21 mouse cellular contexts compared by ENCODE assay signal in genomic region chr2:57231432-57231831, GRCm38 (mm10). TPM values are rescaled to one million over a fixed set of nuclear protein-coding genes. Genes with fewer than 3 reads are reported as not detected.
A peak's percentile ranks its signal among the peaks of the same experiment; 100 is the strongest.
DNase-seq lines count a peak whose midpoint lies in the region; ATAC-seq and TF ChIP-seq lines count a peak whose summit lies in the region.
"Had no signal": no experiment of that assay in that cellular context is flagged by ENCODE, and none has a peak within 500 bp of the region (broad histone marks: within the 10 kb centered on the region; RNA-seq: fewer than 3 reads in every experiment).

No protein-coding gene starts in this region.

- no peak for ATAC-seq in embryonic facial prominence, embryonic 14.5 days (ENCODE audit: low read depth)
- peak; percentile 28; the same call in 1 of the 2 replicates for ATAC-seq in stomach, embryonic 14.5 days (ENCODE audit: insufficient number of reproducible peaks, insufficient read depth, low FRiP score, low read depth)
- no peak for ATAC-seq in hindbrain, embryonic 12.5 days (ENCODE audit: low FRiP score)
- ATAC-seq: CD4-positive, CD25-positive, alpha-beta regulatory T cell, adult 4 months; forebrain, embryonic 15.5 days; hindbrain, embryonic 16.5 days; inflammation-experienced regulatory T-cells, adult 6 months had no signal

- H3K9me3 ChIP-seq in embryonic facial prominence, embryonic 14.5 days (ENCODE audit: control insufficient read depth, low read length) = no peaks in the 10 kb centered on the region
- H3K9me3 ChIP-seq in embryonic facial prominence, embryonic 10.5 days = no peaks in the 10 kb centered on the region
- no peaks in the 10 kb centered on the region; the same call in 1 of the 2 replicates for H3K9me3 ChIP-seq in ES-Bruce4 (replicated peaks; ENCODE audit: control insufficient read depth, insufficient read depth, low read length, poor library complexity, severe bottlenecking)
- no peaks in the 10 kb centered on the region for H3K9me3 ChIP-seq in stomach, embryonic 14.5 days (ENCODE audit: control insufficient read depth, low read depth, low read length)
- H3K9me3 ChIP-seq in hindbrain, embryonic 12.5 days (replicated peaks) = no peaks in the 10 kb centered on the region
- H3K9me3 ChIP-seq: embryonic facial prominence, embryonic 15.5 days; forebrain, embryonic 15.5 days; heart, embryonic 12.5 days had no signal

- peak; percentile 37 for DNase-seq in embryonic facial prominence, embryonic 14.5 days (ENCODE audit: low spot score)
- no peak for DNase-seq in embryonic facial prominence, embryonic 10.5 days (ENCODE audit: low spot score)
- peak; percentile 87 for DNase-seq in ZHBTc4 (ENCODE audit: low read depth, low spot score)
- no peak for DNase-seq in cerebellum, adult 11 months
- DNase-seq in right cerebral cortex, adult 18-20 months = no peak
- DNase-seq: adrenal gland, postnatal 14 days; B cell, adult 2 months; cerebellum, adult 18-20 months; cerebellum, adult 9-11 months; cerebellum, postnatal 36 days; heart, adult 2 months; heart, postnatal 36 days had no signal

- no peak overlapping the region for H3K27ac ChIP-seq in embryonic facial prominence, embryonic 14.5 days (replicated peaks; ENCODE audit: low read depth, low read length)
- H3K27ac ChIP-seq in embryonic facial prominence, embryonic 10.5 days (replicated peaks) = no peak overlapping the region
- H3K27ac ChIP-seq in ES-Bruce4 (ENCODE audit: insufficient read depth, low read length) = peak overlapping the region; percentile 36; the same call in 1 of the 2 replicates
- no peak overlapping the region for H3K27ac ChIP-seq in stomach, embryonic 14.5 days (ENCODE audit: low read length)
- H3K27ac ChIP-seq in hindbrain, embryonic 12.5 days = no peak overlapping the region
- H3K27ac ChIP-seq: embryonic facial prominence, embryonic 15.5 days; forebrain, embryonic 15.5 days; heart, adult 2 months had no signal

- no peaks in the 10 kb centered on the region for H3K4me1 ChIP-seq in embryonic facial prominence, embryonic 14.5 days (ENCODE audit: control insufficient read depth, insufficient read depth, low read length)
- 0 out of 2 replicates have a peak, but pooled peaks cover 4% of the 10 kb centered on the region for H3K4me1 ChIP-seq in embryonic facial prominence, embryonic 10.5 days
- H3K4me1 ChIP-seq in ES-Bruce4 (ENCODE audit: control insufficient read depth, insufficient read depth, low read length) = peaks cover 3% of the 10 kb centered on the region
- H3K4me1 ChIP-seq in stomach, embryonic 14.5 days (ENCODE audit: control insufficient read depth, insufficient read depth, low read length) = no peaks in the 10 kb centered on the region; the same call in 1 of the 2 replicates
- no peaks in the 10 kb centered on the region for H3K4me1 ChIP-seq in hindbrain, embryonic 12.5 days
- H3K4me1 ChIP-seq: embryonic facial prominence, embryonic 15.5 days; forebrain, embryonic 15.5 days; heart, embryonic 12.5 days had no signal

- TF ChIP-seq POLR2A in ES-Bruce4 (IDR thresholded peaks at IDR 0.05; ENCODE audit: insufficient read depth, low read length) = no peak

- no peak overlapping the region for H3K4me2 ChIP-seq in embryonic facial prominence, embryonic 14.5 days (ENCODE audit: low read depth, low read length)
- H3K4me2 ChIP-seq in stomach, embryonic 14.5 days (replicated peaks; ENCODE audit: low read depth, low read length) = no peak overlapping the region
- H3K4me2 ChIP-seq in hindbrain, embryonic 12.5 days (replicated peaks) = no peak overlapping the region
- H3K4me2 ChIP-seq: embryonic facial prominence, embryonic 15.5 days; forebrain, embryonic 15.5 days; heart, embryonic 12.5 days had no signal

- no peaks in the 10 kb centered on the region for H3K27me3 ChIP-seq in embryonic facial prominence, embryonic 14.5 days (replicated peaks; ENCODE audit: control insufficient read depth, insufficient read depth, low read length)
- H3K27me3 ChIP-seq in embryonic facial prominence, embryonic 10.5 days (replicated peaks; ENCODE audit: low read depth, poor library complexity, severe bottlenecking) = 0 out of 2 replicates have a peak, but pooled peaks cover 5% of the 10 kb centered on the region
- no peaks in the 10 kb centered on the region for H3K27me3 ChIP-seq in ES-Bruce4 (ENCODE audit: control insufficient read depth, insufficient read depth, low read length, poor library complexity, severe bottlenecking)
- H3K27me3 ChIP-seq in stomach, embryonic 14.5 days (ENCODE audit: control insufficient read depth, insufficient read depth, low read length) = no peaks in the 10 kb centered on the region
- peaks cover under 1% of the 10 kb centered on the region; the same call in 1 of the 2 replicates for H3K27me3 ChIP-seq in hindbrain, embryonic 12.5 days
- H3K27me3 ChIP-seq: embryonic facial prominence, embryonic 15.5 days; forebrain, embryonic 15.5 days; heart, embryonic 12.5 days had no signal

- no peak for TF ChIP-seq EP300 in ES-Bruce4 (IDR thresholded peaks at IDR 0.05; ENCODE audit: insufficient read depth, low read depth, low read length)

- TF ChIP-seq CTCF in ES-Bruce4 (IDR thresholded peaks at IDR 0.05; ENCODE audit: low read depth, low read length) = no peak

- H3K9ac ChIP-seq in embryonic facial prominence, embryonic 14.5 days (ENCODE audit: low read depth, low read length) = no peak overlapping the region
- no peak overlapping the region for H3K9ac ChIP-seq in ES-Bruce4 (ENCODE audit: low read depth, poor library complexity, severe bottlenecking)
- H3K9ac ChIP-seq in stomach, embryonic 14.5 days (replicated peaks; ENCODE audit: low read depth, low read length) = no peak overlapping the region
- H3K9ac ChIP-seq in hindbrain, embryonic 12.5 days = no peak overlapping the region
- H3K9ac ChIP-seq: embryonic facial prominence, embryonic 15.5 days; forebrain, embryonic 15.5 days; heart, embryonic 12.5 days had no signal

- H3K36me3 ChIP-seq in embryonic facial prominence, embryonic 14.5 days (ENCODE audit: control insufficient read depth, insufficient read depth, low read length) = no peaks in the 10 kb centered on the region
- H3K36me3 ChIP-seq in embryonic facial prominence, embryonic 10.5 days (replicated peaks) = no peaks in the 10 kb centered on the region
- no peaks in the 10 kb centered on the region for H3K36me3 ChIP-seq in ES-Bruce4 (ENCODE audit: control insufficient read depth, insufficient read depth, low read length, poor library complexity, severe bottlenecking)
- H3K36me3 ChIP-seq in stomach, embryonic 14.5 days (ENCODE audit: control insufficient read depth, insufficient read depth, low read length) = no peaks in the 10 kb centered on the region
- no peaks in the 10 kb centered on the region for H3K36me3 ChIP-seq in hindbrain, embryonic 12.5 days
- H3K36me3 ChIP-seq: embryonic facial prominence, embryonic 15.5 days; forebrain, embryonic 15.5 days; heart, embryonic 12.5 days had no signal

- 74% methylated on average over 5 of the region's 5 CpGs for WGBS in embryonic facial prominence, embryonic 14.5 days
- WGBS in embryonic facial prominence, embryonic 10.5 days = 82% methylated on average over 5 of the region's 5 CpGs
- WGBS in stomach, embryonic 14.5 days = 62% methylated on average over 5 of the region's 5 CpGs
- 90% methylated on average over 5 of the region's 5 CpGs for WGBS in hindbrain, embryonic 12.5 days

- no peak overlapping the region for H3K4me3 ChIP-seq in embryonic facial prominence, embryonic 14.5 days (ENCODE audit: low read depth, low read length)
- no peak overlapping the region for H3K4me3 ChIP-seq in embryonic facial prominence, embryonic 10.5 days
- no peak overlapping the region for H3K4me3 ChIP-seq in ES-Bruce4 (ENCODE audit: low read depth, low read length)
- no peak overlapping the region for H3K4me3 ChIP-seq in stomach, embryonic 14.5 days (ENCODE audit: low read depth, low read length)
- H3K4me3 ChIP-seq in hindbrain, embryonic 12.5 days = no peak overlapping the region
- H3K4me3 ChIP-seq: embryonic facial prominence, embryonic 15.5 days; forebrain, embryonic 15.5 days; heart, adult 2 months; heart, embryonic 12.5 days had no signal

RNA-seq across cellular contexts. Expression of gene Gpd2, which starts 6.0 kb away (rescaled TPM):
- 14.7 and 17.1 TPM in 2 replicates for polyA plus RNA-seq in embryonic facial prominence, embryonic 14.5 days (2014; fragmentation: Nextera tagmentation; extraction: Ambion mirVana)
- 20.4 and 25.0 TPM in 2 replicates for polyA plus RNA-seq in embryonic facial prominence, embryonic 10.5 days (2016; fragmentation: Nextera tagmentation; extraction: Ambion mirVana)
- polyA plus RNA-seq in ES-Bruce4 (2011; ENCODE audit: insufficient read depth, insufficient read length, low read depth, missing spikeins) = 39.2 and 40.0 TPM in 2 replicates
- polyA plus RNA-seq in stomach, embryonic 14.5 days (2014; fragmentation: Nextera tagmentation; extraction: Ambion mirVana) = 27.8 and 30.2 TPM in 2 replicates
- polyA plus RNA-seq in hindbrain, embryonic 12.5 days (2016; fragmentation: Nextera tagmentation; extraction: Ambion mirVana) = 17.4 and 18.9 TPM in 2 replicates

Comparison
In these comparisons a context has a peak if more than half of its experiments do, and no peak if none do; other contexts are left out.
1. DNase-seq: peak in embryonic facial prominence, embryonic 14.5 days (single experiment) and ZHBTc4 (single experiment); none in embryonic facial prominence, embryonic 10.5 days (single experiment), cerebellum, adult 11 months (single experiment) and right cerebral cortex, adult 18-20 months (single experiment).